Mouse (Mus musculus) ES-Bruce4 (cell line): ENCODE results near the gene Grid2.

Source experiments
- CTCF ChIP-seq: IDR thresholded peaks from one replicate; pipeline ENCODE4 v1.8.1; 2011; ENCODE audit warnings: low read depth, low read length
- EP300 ChIP-seq: IDR thresholded peaks from 2 replicates; pipeline ENCODE4 v1.6.1; 2011; ENCODE audit warnings: low read depth, low read length; ENCODE audit not compliant: insufficient read depth
- POLR2A ChIP-seq: IDR thresholded peaks from one replicate; pipeline ENCODE4 v1.8.1; 2011; ENCODE audit warnings: low read length; ENCODE audit not compliant: insufficient read depth

- TF ChIP-seq CTCF: no peak
- TF ChIP-seq EP300: no peak
- no peak for TF ChIP-seq POLR2A
Observed at GRCm38 (mm10) chr6:64734441-64735320, 1479.0 kb downstream of the Grid2 start.
